Mouse (Mus musculus): ENCODE results near the gene Aox3. TPM values are rescaled to one million over a fixed set of nuclear protein-coding genes. Genes with fewer than 3 reads are reported as not detected.

Aox3 gene
- polyA plus RNA-seq, 1 experiment from 2014 or later = 0.11 TPM

DNA sequence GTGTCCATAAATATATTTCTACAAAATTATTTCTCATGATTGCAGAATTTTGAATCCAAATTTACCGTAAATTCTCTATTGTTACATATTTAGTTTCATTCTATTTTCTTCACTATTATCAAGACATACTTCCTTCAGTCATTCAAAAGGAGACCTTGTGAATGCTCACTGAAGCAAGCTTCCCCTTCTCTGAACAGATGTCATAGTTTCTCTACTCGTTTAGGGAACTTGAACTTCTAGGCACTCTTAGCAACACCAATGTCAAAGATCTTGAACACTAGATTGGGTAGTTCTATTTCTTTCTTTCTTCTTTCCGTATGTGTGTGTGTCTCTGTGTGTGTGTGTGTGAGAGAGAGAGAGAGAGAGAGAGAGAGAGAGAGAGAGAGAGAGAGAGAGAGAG lies 131.6 kb downstream of the Aox3 start:
- no peaks in the 10 kb centered on the region for H3K9me3 ChIP-seq (replicated peaks; ENCODE audit: control insufficient read depth, low read length)
- ATAC-seq = no peak
- no peaks in the 10 kb centered on the region for H3K4me1 ChIP-seq (ENCODE audit: control insufficient read depth, insufficient read depth, low read length)
- no peak overlapping the region for H3K4me3 ChIP-seq (ENCODE audit: low read depth, low read length)
- no peak overlapping the region for H3K4me2 ChIP-seq (ENCODE audit: low read length)
- H3K9ac ChIP-seq (ENCODE audit: low read length) = no peak overlapping the region
- H3K27me3 ChIP-seq (replicated peaks; ENCODE audit: control insufficient read depth, insufficient read depth, low read length) = no peaks in the 10 kb centered on the region
- no peaks in the 10 kb centered on the region for H3K36me3 ChIP-seq (ENCODE audit: control insufficient read depth, insufficient read depth, low read length)
- no peak overlapping the region for H3K27ac ChIP-seq (ENCODE audit: low read depth, low read length)
- WGBS = 79% methylated on average over 3 of the region's 3 CpGs
- DNase-seq (ENCODE audit: low spot score) = no peak

DNA sequence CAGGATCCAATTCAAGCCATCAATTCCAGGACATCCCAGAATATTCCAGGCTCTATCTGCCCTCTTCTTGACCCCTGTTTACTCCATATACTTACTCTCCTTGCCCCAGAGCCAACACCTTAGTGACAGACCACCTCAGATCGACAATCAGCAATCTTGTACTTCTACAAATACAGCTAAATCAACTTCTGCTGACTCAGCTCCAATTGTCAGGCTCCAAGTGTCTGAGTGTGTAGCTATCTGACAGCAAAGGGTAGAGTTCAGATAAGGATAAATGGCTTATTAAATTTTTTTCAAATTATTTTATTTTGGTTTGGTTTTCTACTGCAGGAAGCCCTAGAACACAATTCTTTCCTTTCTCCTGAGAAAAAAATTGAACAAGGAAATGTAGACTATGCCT lies 135.6 kb downstream of the Aox3 start:
- Histone ChIP-seq H3K4me2 (ENCODE audit: low read length) (no peak overlapping the region), H3K9me3 (replicated peaks; ENCODE audit: control insufficient read depth, low read length) (no peaks in the 10 kb centered on the region), H3K27ac (ENCODE audit: low read depth, low read length) (no peak overlapping the region), H3K4me3 (ENCODE audit: low read depth, low read length) (no peak overlapping the region), H3K9ac (ENCODE audit: low read length) (no peak overlapping the region), H3K4me1 (ENCODE audit: control insufficient read depth, insufficient read depth, low read length) (no peaks in the 10 kb centered on the region), H3K27me3 (replicated peaks; ENCODE audit: control insufficient read depth, insufficient read depth, low read length) (no peaks in the 10 kb centered on the region), H3K36me3 (ENCODE audit: control insufficient read depth, insufficient read depth, low read length) (no peaks in the 10 kb centered on the region)
- DNase-seq (ENCODE audit: low spot score) = no peak
- 84% methylated on average over 1 of the region's 1 CpGs for WGBS
- no peak for ATAC-seq

Other genes starting within 250 kb of the Aox3 start
- 11.0 and 12.2 TPM in 2 replicates for gene Sgo2a, start 117.2 kb upstream of the Aox3 start, polyA plus RNA-seq (2014; fragmentation: Nextera tagmentation; extraction: Ambion mirVana)
- 22.1 and 22.6 TPM in 2 replicates for gene Kctd18, start 94.2 kb upstream of the Aox3 start, polyA plus RNA-seq (2014; fragmentation: Nextera tagmentation; extraction: Ambion mirVana)
- gene Aox1, start 83.2 kb upstream of the Aox3 start, polyA plus RNA-seq (2014; fragmentation: Nextera tagmentation; extraction: Ambion mirVana) = 0.08 and 0.19 TPM in 2 replicates
- gene Aox4, start 97.3 kb downstream of the Aox3 start, polyA plus RNA-seq (2014; fragmentation: Nextera tagmentation; extraction: Ambion mirVana) = 0.80 and 0.96 TPM in 2 replicates
- not detected in 2 replicates for gene Aox2, start 165.2 kb downstream of the Aox3 start, polyA plus RNA-seq (2014; fragmentation: Nextera tagmentation; extraction: Ambion mirVana)

All from forebrain, embryonic 14.5 days (tissue).